In the genomic region with DNA sequence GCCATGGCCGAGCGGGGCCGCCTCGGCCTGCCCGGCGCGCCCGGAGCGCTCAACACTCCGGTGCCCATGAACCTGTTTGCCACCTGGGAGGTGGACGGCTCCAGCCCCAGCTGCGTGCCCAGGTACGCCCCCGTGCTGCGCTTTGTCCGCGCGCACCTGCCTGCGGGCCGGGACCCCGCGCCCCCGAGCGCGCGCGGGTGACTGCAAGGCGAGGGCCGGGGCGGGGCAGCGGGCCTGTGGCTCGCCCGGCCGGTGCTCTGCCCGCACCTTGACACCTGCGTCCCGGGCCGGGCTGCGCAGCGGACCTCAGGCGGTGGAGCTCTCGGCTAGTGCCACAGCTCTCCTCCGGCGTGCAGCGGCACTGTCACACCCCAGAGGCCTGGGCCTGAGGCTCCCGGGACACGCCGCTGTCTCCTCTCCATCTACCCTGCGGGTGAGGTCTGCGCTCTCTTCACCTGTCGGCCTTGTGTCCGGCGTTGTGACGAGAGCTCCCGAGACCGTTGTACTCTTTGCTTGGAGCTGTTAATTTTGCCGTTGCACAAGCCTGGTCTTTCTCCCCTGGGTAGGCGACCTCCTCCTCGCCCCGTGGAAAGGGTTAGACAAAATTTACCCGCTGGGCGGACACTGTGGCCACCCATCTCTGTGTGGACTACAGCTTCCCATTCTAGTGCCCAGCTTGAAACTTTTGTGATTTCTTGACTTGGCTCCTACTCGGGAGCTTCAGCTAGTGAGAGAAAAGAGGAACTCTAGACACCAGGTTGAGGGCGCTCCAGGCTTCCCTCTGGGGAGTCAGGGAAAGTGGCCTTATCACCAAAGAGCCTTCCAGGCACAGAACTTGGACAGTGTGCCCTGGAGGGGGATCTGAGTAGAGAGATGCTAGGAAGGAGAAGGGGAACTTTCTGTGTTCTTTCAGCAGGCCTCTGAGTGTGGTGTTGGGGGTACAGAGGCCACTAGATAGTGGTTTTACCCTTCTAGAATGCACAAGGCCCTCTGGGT, we compare ENCODE assay signal across 8 mouse cellular contexts. TPM values are rescaled to one million over a fixed set of nuclear protein-coding genes. Genes with fewer than 3 reads are reported as not detected.
DNase-seq lines count a peak whose midpoint lies in the region; ATAC-seq and TF ChIP-seq lines count a peak whose summit lies in the region.

No protein-coding gene starts in this region.

- peak; percentile 50 for ATAC-seq in intestine, postnatal 0 days
- peak; percentile 44 for ATAC-seq in liver, embryonic 16.5 days (ENCODE audit: low read depth)

- peak overlapping the region; percentile 96 for H3K4me2 ChIP-seq in intestine, postnatal 0 days (replicated peaks; ENCODE audit: low read depth)
- peak overlapping the region; percentile 99 for H3K4me2 ChIP-seq in liver, embryonic 16.5 days (ENCODE audit: low read depth, low read length)

- no peaks in the 10 kb centered on the region for H3K36me3 ChIP-seq in intestine, postnatal 0 days (ENCODE audit: control insufficient read depth, insufficient read depth)
- H3K36me3 ChIP-seq in liver, embryonic 16.5 days (ENCODE audit: control insufficient read depth, insufficient read depth), result no peaks in the 10 kb centered on the region

- H3K4me1 ChIP-seq in cortical plate, adult 2 months (ENCODE audit: control insufficient read depth, insufficient read depth, low read length), result peaks cover 5% of the 10 kb centered on the region
- 0 out of 2 replicates have a peak, but pooled peaks cover 9% of the 10 kb centered on the region for H3K4me1 ChIP-seq in intestine, postnatal 0 days (replicated peaks; ENCODE audit: control insufficient read depth, insufficient read depth, low read length)
- H3K4me1 ChIP-seq in liver, embryonic 16.5 days (ENCODE audit: control insufficient read depth, low read depth, low read length), result peaks cover 40% of the 10 kb centered on the region

- H3K9ac ChIP-seq in intestine, postnatal 0 days (ENCODE audit: low read depth, low read length), result peak overlapping the region; percentile 80
- H3K9ac ChIP-seq in liver, embryonic 16.5 days (ENCODE audit: low read depth, low read length), result peak overlapping the region; percentile 94

- H3K4me3 ChIP-seq in cortical plate, adult 2 months (ENCODE audit: insufficient read depth, low read length), result peak overlapping the region; percentile 71
- H3K4me3 ChIP-seq in intestine, postnatal 0 days (ENCODE audit: low read depth, low read length), result peak overlapping the region; percentile 94
- peak overlapping the region; percentile 89 for H3K4me3 ChIP-seq in liver, embryonic 16.5 days (ENCODE audit: low read depth, low read length)

- DNase-seq in 3134 (ENCODE audit: extremely low read depth, insufficient read length, low spot score), result peak; percentile 67
- peak; percentile 30 for DNase-seq in T-cell, adult 2 months (ENCODE audit: low spot score)
- DNase-seq in gastrocnemius, postnatal 36 days, result peak; percentile 17 to 47
- DNase-seq in naive thymus-derived CD4-positive, alpha-beta T cell, adult 2 months (ENCODE audit: low read depth), result peak; percentile 63
- DNase-seq in testis, postnatal 10 days (ENCODE audit: low spot score), result peak; percentile 66

- no peak for TF ChIP-seq POLR2A in cortical plate, adult 2 months (IDR thresholded peaks at IDR 0.05; ENCODE audit: extremely low read depth, insufficient read depth, low read length)

- WGBS in intestine, postnatal 0 days, result 1% methylated on average over 43 of the region's 64 CpGs
- WGBS in liver, embryonic 16.5 days (ENCODE audit: insufficient replicate concordance), result 2% methylated on average over 39 of the region's 64 CpGs

- intact Hi-C loops in gastrocnemius, postnatal 36 days (cut with DNase I), result no loop called here

- no peaks in the 10 kb centered on the region for H3K9me3 ChIP-seq in intestine, postnatal 0 days (ENCODE audit: control insufficient read depth)
- H3K9me3 ChIP-seq in liver, embryonic 16.5 days (replicated peaks; ENCODE audit: control insufficient read depth, low read length), result no peaks in the 10 kb centered on the region

- no peaks in the 10 kb centered on the region for H3K27me3 ChIP-seq in intestine, postnatal 0 days (replicated peaks; ENCODE audit: control insufficient read depth, insufficient read depth, low read length)
- no peaks in the 10 kb centered on the region for H3K27me3 ChIP-seq in liver, embryonic 16.5 days (ENCODE audit: control insufficient read depth, insufficient read depth, low read depth, low read length)

- TF ChIP-seq CTCF in cortical plate, adult 2 months (IDR thresholded peaks at IDR 0.05; ENCODE audit: extremely low read depth, insufficient read depth, low read length), result no peak
- 0 out of 2 replicates have a peak, but pooled peaks have one; percentile 16 for TF ChIP-seq CTCF in intestine, postnatal 0 days (IDR thresholded peaks at IDR 0.05; ENCODE audit: low read depth)

- H3K27ac ChIP-seq in cortical plate, adult 2 months (ENCODE audit: insufficient read depth, low read length), result peak overlapping the region; percentile 95
- peak overlapping the region; percentile 77 for H3K27ac ChIP-seq in intestine, postnatal 0 days (ENCODE audit: low read depth, low read length)
- peak overlapping the region; percentile 84 for H3K27ac ChIP-seq in liver, embryonic 16.5 days (ENCODE audit: low read length)

RNA-seq across cellular contexts. Expression of gene Pacs2, which starts 0.6 kb away (rescaled TPM):
- 76.3 and 90.3 TPM in 2 replicates for polyA plus RNA-seq in cortical plate, adult 2 months (2012; rRNA removed)
- 10 to 100 TPM; 34.9 to 36.6 TPM for total RNA-seq in gastrocnemius, postnatal 36 days (2021)
- 5.1 and 5.2 TPM in 2 replicates for polyA plus RNA-seq in intestine, postnatal 0 days (2015; fragmentation: Nextera tagmentation; extraction: Ambion mirVana)
- polyA plus RNA-seq in liver, embryonic 16.5 days (2015; fragmentation: Nextera tagmentation; extraction: Ambion mirVana), result 4.3 and 5.8 TPM in 2 replicates

RNA-seq across cellular contexts. Expression of gene Brf1, which starts 14.4 kb away (rescaled TPM):
- polyA plus RNA-seq in cortical plate, adult 2 months (2012; rRNA removed), result 38.8 and 39.6 TPM in 2 replicates
- total RNA-seq in gastrocnemius, postnatal 36 days (2021), result 10 to 100 TPM; 16.8 to 20.9 TPM
- 17.9 and 21.3 TPM in 2 replicates for polyA plus RNA-seq in intestine, postnatal 0 days (2015; fragmentation: Nextera tagmentation; extraction: Ambion mirVana)
- 22.8 and 25.7 TPM in 2 replicates for polyA plus RNA-seq in liver, embryonic 16.5 days (2015; fragmentation: Nextera tagmentation; extraction: Ambion mirVana)

RNA-seq across cellular contexts. Expression of gene Btbd6, which starts 38.6 kb away (rescaled TPM):
- 78.2 and 80.2 TPM in 2 replicates for polyA plus RNA-seq in cortical plate, adult 2 months (2012; rRNA removed)
- total RNA-seq in gastrocnemius, postnatal 36 days (2021), result 10 to 100 TPM; 12.7 to 13.5 TPM
- polyA plus RNA-seq in intestine, postnatal 0 days (2015; fragmentation: Nextera tagmentation; extraction: Ambion mirVana), result 13.1 and 13.3 TPM in 2 replicates
- polyA plus RNA-seq in liver, embryonic 16.5 days (2015; fragmentation: Nextera tagmentation; extraction: Ambion mirVana), result 4.5 and 4.9 TPM in 2 replicates

RNA-seq across cellular contexts. Expression of gene Tex22, which starts 59.4 kb away (rescaled TPM):
- 0.21 TPM in 1 of 2 replicates, not detected in the other for polyA plus RNA-seq in cortical plate, adult 2 months (2012; rRNA removed)
- under 1 TPM; 0.22 to 0.31 TPM for total RNA-seq in gastrocnemius, postnatal 36 days (2021)
- not detected in 2 replicates for polyA plus RNA-seq in intestine, postnatal 0 days (2015; fragmentation: Nextera tagmentation; extraction: Ambion mirVana)
- not detected in 2 replicates for polyA plus RNA-seq in liver, embryonic 16.5 days (2015; fragmentation: Nextera tagmentation; extraction: Ambion mirVana)

Comparison
In these comparisons a context has a peak if more than half of its experiments do, and no peak if none do; other contexts are left out.
1. Peak in every context shown above with its lines: DNase-seq, ATAC-seq, H3K4me3 ChIP-seq and H3K27ac ChIP-seq.
2. RNA of gene Pacs2, which starts 0.6 kb away (polyA plus RNA-seq): 76.3 to 90.3 TPM in cortical plate, adult 2 months; 4.3 to 5.8 TPM in liver, embryonic 16.5 days and 5.1 to 5.2 TPM in intestine, postnatal 0 days; every median in the first group is over 10 times any median in the second.